Mouse (Mus musculus): ENCODE measurements around the gene Ace3.

Gene Ace3

DNA sequence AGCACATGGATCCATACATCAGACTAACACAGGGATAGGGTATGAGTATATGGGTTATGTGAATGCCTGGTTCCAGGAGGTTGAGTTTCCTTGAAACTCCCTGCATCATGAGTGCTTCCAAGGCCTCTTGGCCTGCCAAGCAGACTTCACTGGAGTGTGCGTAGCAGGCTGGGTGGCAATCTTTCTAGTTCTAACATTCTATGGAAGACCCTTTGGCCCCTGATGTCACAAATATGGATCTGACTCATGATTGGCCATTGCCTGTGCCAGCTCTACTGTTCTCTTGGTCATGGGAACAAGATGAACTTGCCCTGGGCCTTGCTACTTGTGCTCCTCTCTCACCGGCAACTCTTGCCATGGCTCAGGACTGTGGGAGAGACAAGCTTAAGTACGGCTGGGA lies at the start of gene Ace3:
Gene Ace3, plus strand, starts transcription at position 301 of the 400 bp plus-strand sequence.
- no peak for DNase-seq

DNA sequence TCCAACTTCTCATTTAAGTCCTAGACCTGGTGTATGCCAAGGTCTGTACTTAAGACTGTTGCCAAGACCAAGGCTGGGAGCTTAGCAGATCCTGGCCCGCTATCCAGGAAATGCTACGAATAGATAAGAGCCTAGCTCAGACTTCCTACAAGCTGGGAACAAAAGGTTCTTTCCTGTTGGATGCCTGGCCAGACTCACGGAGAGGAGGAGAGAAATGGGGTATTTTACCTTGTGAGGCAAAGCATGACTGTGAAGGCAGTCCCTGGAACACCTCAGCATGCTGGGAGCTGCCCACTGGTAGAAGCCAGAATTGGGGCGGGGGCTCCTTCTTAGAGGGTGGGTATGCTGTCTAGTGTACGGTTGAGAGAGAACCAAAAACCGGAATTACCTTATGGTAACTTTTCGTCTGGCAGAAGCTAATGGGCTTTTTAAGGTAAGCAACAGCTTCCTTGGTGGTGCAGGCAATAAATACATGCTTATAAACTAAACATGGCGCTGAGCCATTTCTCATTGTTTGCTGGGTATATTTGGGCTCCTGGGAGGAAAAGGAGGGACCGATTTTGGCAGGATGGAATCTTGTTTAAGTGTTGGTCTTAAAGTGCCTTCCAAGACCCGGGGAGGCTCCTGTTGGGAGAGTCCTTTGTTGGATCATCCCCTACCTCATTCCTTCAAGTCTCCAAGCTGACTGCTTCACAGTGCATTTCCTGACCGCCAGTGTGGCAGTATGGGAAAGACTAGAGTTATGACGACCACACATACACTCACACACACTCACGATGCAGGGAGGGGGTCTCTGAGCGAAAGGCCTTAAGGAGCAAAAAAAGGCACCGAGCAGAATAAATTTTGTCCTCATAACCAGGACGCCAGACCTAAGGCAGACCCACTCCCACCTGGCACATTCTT lies 49.5 kb upstream of the Ace3 start:
- no peak for DNase-seq

DNA sequence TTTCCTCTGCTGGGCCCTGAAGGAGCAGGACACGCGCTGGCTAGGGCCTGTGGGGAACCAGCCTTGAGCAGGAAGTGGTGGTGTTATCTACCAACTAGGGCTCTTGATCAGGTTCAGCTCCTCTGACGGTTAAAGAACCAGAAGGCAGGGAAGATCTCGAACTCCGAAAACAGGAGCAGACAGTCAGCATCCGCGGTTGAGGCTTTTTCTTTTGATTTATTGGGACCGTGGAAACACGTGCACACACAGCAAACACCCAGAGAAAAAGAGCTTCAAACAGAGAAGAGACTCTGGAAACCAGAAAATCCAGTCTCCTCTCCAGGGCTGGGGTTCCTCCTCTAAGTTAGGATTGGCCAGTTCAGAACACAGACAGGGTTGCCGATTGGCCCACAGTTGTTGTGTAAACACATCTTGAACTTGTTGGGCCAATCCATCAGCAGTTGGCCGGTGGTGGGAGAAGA lies 47.8 kb upstream of the Ace3 start:
- DNase-seq: no peak

DNA sequence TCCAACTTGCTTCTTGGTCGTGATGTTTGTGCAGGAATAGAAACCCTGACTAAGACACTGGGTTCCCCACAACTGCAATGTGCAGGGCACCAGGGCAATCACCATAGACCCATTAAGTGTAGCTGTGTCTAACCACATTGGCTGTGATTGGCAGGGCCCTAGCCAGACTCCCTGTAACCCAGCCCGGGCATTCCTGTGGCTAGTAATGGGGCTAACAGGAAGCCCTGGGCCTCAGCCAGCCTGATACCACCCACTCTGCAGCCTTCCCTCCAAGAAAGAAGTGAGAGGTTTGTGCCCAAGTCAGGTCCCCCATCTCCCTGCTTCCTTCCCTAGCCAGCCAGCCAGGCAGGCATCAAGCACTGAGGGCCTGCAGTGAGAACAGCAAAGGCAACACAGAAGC lies 46.2 kb upstream of the Ace3 start:
- DNase-seq: no peak

DNA sequence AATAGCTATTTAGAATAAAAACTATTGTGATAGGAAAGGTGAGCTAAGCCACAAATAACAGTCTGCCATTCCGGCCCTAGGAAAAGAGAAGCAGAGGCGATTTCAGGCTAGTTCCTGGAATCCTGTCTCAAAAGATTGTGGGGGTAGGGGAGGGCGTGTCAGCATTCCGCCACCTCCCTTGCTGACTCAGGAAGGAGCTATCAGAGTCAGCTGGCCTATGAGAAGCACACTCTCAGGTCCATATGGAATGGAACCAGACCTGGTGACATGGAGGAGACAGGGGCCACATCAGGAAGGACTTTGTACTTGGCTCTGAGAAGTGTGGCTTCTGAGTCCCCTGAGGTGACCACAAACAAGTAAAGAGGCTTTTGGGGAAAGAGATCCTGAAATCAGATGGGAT lies 44.0 kb upstream of the Ace3 start:
- no peak for DNase-seq

DNA sequence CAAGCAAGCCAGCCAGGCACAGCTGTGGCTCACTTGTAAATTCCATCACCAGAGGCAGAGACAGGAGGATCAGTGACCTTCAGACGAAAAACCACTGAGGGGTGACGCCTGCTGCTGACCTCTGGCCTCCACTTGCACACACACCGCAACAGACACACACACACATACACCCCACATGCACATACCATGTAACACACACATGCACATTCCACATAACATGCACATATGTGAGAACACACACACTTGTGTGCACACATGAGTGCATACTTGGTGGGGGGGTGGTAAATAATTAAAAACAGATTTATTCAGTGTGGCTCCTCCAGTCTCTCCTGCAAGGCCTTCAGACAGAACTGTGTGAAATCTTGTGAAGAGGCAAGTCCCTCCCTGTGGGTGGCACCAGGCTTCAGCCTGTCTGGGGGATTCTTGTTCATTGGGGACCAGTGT lies 42.9 kb upstream of the Ace3 start:
- no peak for DNase-seq

DNA sequence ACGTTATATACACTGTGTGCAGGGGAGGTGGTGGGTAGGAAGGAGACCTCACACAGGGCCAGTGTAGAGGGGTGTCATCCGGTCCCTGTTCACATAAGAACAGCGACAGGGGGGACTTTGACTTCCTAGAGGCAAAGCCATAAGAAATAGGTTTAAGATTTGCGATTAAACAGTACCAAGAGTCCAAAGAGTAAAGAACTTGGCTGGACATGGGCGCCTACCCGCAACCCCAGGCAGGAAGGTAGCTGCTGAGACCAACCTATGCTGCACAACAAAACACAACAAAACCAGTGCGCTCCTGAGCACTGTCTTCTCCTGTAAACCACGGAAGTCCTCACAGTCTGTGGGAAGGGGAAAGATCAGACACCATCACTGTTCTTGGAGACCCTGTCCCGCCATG lies 42.4 kb upstream of the Ace3 start:
- DNase-seq: no peak

DNA sequence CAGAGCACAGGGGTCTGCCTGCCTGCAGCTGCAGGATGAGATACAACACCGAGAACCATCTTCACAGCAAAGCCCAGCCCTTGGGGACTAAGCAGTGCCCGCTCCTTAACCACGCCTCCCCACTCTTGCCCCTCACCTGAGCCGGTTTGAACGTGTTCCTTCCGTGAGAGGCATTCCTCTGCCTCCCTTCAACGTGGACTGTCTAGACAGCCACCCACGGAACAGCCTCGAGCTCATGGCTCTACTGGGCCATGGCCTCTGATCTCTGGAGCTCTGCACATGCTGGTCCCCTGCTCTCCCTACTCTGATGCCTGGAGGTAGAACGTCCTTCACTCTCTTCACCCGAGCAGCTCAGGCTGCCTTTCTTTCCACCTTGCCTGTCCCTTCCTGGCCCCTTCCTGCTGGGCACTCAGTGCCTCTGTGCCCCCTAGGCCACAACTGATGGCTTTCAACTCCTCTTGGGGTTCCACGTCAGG lies 41.5 kb upstream of the Ace3 start, which contains the start of gene Cyb561:
Gene Cyb561, minus strand, starts transcription at position 426 of the 476 bp plus-strand sequence.
- DNase-seq: no peak

DNA sequence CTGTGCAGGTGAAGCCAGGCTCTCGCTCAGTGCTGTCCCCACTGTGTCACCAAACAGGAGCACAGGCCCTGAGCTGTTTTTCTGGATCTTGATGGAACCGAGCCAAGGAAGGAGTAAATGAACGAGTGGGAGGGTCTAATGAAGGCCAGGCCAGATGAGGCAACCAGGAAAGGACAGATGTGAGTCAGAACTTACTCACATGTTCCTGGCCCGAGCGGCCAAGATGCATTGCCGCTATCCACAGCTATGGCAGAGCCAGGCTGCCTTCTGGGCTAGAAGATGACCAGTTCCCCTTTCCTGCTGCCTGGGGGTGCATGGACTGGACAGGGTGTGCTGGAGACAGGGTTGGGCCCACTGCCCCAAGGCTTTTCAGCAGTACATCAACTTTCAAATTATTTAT lies 41.1 kb upstream of the Ace3 start:
- no peak for DNase-seq

DNA sequence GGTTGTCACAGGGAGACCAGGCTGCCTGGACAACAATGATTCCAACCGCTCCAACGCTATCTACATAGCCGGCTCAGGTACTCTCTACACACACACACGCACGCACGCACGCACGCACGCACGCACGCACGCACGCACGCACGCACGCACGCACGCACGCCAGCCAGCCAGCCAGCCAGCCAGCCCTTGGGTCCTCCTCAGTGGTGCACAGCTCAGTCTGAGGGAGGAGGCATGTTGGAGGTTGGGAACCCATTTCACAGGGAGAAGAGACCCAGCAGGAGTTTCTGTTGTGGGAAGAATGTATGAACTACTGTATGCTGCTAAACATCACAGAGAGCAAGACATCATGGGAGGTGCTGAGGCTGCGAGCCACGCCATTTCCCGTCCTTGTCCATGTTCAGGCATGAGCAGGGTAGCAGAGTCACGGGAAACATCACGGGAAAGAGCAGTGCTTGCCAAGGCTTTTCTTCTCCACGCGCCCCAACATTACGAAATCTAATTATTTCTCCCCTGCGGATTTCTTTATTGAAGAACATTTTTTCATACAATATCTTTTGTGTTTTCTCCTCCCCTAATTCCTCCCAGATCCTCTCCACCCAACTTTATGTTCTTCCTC lies 38.6 kb upstream of the Ace3 start:
- DNase-seq: no peak

DNA sequence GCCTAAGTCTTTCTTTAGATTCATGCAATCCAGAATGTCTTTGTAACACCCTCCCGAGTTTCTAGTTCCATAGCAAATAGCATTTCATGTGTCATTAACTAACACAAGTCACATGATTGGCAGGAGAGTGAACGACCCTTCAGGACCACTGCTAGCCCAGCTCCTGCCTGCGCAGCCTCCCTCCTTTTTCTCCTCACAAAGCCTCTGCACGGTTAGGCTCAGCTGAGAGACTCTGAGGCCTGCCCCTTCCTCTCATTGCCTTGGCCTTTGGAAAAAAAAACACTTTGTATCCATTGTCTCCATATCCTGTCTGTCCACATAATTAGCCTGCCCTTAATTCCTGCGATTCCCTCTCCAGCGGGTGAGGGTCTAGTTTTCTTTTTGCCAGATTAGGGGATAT lies 37.0 kb upstream of the Ace3 start:
- no peak for DNase-seq

DNA sequence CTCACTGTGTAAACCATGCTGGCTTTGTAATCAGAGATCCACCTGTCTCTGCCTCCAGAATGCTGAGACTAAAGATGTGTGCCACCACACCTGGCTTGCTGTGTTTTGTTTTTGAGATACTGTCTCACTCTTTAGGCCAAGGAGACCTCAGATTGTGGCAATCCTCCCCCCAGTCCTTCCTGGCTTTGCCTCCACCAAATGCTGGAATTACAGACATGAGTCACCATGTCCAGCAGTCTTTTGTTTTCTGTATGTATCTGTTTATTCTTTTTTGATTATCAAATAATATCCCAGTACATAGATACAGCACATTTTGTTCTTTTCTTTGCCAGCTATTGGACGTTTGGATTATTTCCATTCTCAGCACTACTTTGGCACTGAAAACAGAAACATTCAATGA lies 35.9 kb upstream of the Ace3 start:
- DNase-seq: no peak

DNA sequence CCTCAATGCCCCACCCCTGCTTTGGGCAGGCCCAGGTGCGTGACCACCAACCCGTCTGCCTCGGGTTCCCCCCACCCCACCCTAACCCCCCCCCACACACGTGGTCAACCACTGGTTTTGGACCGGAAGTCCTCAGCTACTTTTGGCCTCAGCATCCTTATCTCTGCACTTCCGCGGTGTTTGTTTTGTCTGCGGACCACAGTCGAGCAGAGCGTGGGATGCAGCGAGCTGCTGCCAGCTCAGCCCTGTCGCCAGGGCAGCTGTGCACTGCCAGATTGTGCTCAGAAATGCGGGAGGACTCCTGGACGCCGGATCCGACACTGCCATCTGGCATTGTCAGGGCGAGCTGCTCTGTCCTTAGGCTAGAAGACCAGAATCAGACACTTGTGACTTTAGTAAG lies 35.1 kb upstream of the Ace3 start:
- peak in 1 of 2 experiments; percentile 32 for DNase-seq

DNA sequence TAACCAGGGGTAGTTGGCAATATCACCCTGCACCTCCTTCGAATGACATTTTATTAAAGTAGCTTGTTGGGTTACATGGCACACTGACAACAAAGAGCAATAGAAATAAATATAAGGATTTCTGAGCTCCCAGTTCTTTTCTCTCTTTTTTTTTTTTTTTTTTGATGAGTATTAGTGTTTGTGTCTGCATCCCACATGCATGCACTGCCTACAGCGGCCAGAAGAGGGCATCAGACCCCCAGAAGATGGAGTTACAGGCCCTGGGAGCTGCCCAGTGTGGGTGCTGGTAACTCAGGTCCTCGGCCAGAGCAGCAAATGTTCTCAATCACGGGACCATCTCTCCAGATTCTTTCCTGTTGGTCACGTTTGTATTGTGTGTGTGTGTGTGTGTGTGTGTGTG lies 29.8 kb upstream of the Ace3 start:
- no peak for DNase-seq

DNA sequence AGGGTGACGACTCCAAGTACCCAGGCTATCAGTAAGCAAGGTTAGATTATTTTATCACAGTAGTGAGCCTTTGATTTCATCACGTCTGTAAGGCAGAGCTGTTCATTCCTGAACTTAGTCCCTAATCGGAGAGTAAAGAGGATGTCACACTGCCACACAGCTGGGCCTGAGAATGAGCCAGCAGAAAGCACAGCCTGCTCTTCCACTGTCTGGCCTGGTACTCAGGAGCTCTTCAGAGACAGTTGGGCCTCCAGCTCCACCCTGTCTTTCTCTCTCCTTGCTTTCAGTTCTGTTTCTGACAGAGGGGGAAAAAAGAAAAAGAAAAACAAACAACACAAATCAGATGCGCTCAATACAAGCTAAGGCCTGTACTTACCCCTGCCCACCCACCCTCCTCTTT lies 28.2 kb upstream of the Ace3 start:
- no peak for DNase-seq

DNA sequence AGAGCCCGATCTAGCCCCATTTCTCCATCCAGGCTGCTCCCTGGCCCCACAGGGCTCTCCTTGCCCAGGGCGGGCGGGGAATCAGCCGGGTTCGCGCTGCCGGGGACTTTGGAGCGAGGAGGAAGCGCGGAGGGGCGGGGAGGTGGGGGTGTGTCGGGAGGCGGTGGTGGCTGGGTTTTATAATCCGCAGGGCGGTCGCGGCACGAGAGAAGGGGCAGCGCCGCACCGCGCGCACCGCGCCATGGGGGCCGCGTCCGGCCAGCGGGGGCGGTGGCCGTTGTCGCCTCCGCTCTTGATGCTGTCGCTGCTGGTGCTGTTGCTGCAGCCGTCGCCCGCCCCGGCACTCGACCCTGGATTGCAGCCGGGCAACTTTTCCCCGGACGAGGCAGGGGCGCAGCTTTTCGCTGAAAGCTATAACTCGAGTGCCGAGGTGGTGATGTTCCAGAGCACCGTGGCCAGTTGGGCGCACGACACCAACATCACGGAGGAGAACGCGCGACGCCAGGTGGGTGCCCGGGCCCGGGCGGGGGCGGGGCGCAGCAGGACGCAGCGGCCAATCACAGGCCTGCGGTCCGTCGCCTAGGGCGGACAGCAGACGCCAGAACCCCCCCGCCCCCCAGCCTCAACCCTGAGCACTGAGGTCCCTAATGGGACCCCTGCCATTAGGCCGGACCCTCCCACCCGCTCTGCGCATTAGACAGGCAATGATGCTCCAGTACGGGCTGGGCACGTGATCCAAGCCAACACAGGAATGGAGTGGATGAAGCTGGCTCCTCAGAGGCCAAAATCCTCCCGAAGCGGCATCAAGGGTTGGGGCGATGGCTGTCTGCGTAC lies 26.5 kb upstream of the Ace3 start, which contains the start of gene Ace:
Gene Ace, plus strand, starts transcription at position 205 of the 834 bp plus-strand sequence.
- peak; percentile 13 to 37 for DNase-seq

DNA sequence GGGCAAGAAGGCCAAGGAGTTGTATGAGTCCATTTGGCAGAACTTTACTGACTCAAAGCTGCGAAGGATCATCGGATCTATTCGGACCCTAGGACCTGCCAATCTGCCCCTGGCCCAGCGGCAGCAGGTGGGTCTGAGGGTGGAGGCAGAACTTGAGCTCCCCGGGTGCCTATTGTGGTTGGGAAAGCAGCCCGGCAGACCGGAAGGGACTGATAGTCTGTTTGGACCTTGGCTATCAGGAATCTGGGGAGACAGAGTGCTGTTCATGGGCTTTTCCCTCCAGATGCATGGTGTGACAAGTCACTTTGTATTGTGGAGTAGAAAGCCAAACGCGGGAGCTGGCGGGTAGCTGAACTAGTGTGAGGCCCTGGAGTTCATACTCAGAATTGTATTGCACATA lies 25.5 kb upstream of the Ace3 start:
- no peak for DNase-seq

DNA sequence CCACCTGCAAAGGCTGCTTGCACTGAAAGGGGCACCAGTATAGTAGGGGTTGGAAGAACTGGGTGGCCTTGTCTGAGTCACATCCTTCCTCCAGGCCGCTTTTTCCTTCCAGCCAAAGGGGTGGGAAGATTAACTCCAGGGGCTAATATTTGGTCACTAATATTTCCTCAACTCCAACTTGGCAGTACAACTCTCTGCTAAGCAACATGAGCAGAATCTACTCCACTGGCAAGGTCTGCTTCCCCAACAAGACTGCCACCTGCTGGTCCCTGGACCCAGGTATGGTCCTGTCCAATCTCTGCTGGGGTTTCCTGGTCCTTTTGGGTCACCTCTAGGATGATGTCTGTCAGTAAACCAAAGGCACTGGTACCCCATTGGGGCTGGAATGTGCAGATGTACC lies 25.0 kb upstream of the Ace3 start:
- DNase-seq: no peak

DNA sequence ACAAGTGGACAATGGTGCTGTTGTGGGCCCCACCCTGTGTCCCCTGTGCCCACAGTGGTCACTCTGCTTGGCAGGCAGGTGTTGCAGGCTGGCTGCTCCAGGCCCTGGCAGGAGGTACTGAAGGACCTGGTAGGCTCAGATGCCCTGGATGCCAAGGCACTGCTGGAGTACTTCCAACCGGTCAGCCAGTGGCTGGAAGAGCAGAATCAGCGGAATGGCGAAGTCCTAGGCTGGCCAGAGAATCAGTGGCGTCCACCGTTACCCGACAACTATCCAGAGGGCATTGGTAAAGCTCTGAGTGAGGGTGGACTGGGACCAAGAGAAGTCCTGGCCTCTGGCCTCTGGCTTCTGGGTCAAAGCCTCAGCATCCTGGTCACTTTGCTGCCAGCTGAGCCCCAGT lies 19.9 kb upstream of the Ace3 start:
- peak; percentile 51 to 55 for DNase-seq

DNA sequence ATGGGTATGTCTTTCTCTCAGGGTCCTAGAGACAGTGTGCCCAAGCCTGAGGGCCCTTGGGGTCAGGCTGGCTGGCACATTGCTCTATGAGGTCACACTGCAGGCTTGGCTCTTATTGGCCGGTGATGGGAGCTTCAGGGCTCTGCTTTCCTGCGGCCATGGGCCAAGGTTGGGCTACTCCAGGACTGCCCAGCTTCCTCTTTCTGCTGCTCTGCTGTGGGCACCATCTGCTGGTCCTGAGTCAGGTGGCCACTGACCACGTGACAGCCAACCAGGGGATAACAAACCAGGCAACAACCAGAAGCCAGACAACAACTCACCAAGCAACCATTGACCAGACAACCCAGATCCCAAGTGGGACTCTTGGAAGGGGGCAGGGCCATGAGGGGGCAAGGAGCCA lies 19.4 kb upstream of the Ace3 start:
- peak; percentile 50 to 67 for DNase-seq

DNA sequence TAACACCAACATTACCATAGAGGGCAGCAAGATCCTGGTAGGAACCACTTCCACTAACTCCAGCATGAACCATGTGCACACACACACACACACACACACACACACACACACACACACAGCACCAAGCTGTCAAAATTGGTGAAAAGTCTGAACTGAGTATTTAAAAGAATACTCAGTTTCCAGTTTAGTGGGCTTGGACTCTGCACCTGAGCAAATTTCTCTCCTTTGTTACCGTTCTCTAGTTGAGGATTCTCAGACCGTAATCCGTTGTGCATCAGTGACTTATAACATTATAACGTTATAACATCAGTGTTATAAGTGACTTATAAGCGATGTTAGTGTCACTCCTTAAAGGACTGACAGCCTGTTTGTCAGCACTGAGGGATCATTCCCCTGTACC lies 18.8 kb upstream of the Ace3 start:
- DNase-seq: no peak

DNA sequence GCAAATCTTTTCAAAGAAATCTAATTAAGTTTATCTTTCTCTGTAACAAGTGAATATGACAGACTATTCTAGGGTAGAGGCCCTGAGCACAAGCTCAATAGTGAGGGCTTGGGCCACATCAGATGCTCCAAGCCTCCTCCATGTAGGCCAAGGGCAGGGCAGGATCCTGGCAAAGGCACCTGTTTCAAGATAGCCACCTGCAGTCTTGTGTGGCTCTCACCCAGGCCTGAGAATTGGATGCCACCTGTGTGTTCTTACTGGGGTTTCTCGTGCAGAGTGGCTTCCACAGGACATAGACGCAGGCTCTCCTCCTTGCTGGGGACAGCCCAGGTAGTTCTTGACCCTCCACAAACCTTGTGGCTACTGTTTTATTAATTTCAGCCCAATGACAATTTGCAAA lies 16.2 kb upstream of the Ace3 start:
- peak; percentile 46 to 51 for DNase-seq

DNA sequence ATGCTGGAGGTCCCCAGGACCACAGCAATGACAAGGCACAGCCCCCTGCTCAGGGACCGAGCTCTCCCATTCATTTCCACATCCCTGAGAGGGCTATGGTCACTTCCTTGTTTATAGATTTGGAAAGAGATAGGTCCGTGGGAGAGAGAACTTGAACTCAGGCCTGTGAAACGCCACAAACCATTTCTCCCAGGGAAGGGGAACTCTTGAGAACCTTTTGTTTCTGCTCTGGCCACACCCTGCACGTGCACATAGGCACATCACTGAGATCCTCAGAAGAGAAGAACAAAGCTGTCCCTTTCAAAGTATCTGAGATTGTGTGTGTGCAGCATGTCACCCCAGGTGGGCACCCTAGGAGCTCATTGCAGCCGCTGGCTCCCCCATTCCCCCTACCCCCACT lies 15.8 kb upstream of the Ace3 start:
- no peak for DNase-seq
